Mouse (Mus musculus) CH12.LX (cell line): ENCODE data around the gene Zfp52.

Experiments used
- CTCF ChIP-seq, 2 experiments: IDR thresholded peaks in 1 of 2; conservative IDR thresholded peaks in 1 of 2; 2 replicates each; pipeline ENCODE4 v1.5.1; 2011 to 2012; ENCODE audit warnings: low read depth in 2 of 2, low read length in 2 of 2, improper control_type of control experiment in 1 of 2, inconsistent platforms in 1 of 2, mild to moderate bottlenecking in 1 of 2, moderate library complexity in 1 of 2
- HCFC1 ChIP-seq: IDR thresholded peaks from 2 replicates; pipeline ENCODE4 v1.6.1; 2012; ENCODE audit warnings: low read depth, mild to moderate bottlenecking, inconsistent platforms, low read length, improper control_type of control experiment
- MAFK ChIP-seq: IDR thresholded peaks from 2 replicates; pipeline ENCODE4 v1.6.1; 2011; ENCODE audit warnings: low read length, improper control_type of control experiment; ENCODE audit not compliant: insufficient replicate concordance
- PAX5 ChIP-seq: IDR thresholded peaks from 2 replicates; pipeline ENCODE4 v1.6.1; 2012; ENCODE audit warnings: low read length, inconsistent platforms, mixed read lengths
- POLR2A ChIP-seq: IDR thresholded peaks from 2 replicates; pipeline ENCODE4 v1.6.1; 2011; ENCODE audit warnings: low read depth, mild to moderate bottlenecking, improper control_type of control experiment, low read length

DNA sequence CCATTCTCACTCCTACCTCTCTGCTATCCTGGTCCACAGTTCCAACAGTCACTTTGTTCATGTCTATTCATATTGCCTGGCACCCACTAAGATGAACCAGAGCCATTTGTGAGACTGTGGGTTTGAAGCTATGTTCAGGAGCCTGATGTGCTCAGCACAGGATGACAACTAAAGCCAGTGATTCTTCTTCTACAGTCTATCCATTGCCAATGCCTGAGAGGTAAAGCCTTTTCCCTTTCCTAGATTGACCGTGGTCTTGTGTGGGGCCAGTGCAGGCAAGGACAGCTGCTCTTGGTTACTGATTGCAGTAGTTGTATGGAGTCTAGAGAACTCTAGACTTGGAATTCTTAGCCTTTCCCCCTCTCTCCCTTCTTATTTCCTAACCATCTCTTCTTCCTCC is 1.4 kb upstream of the Zfp52 start:
- no peak for TF ChIP-seq MAFK
- TF ChIP-seq HCFC1 = no peak
- TF ChIP-seq POLR2A = no peak
- no peak for TF ChIP-seq PAX5
- no peak for TF ChIP-seq CTCF (conservative IDR thresholded peaks at IDR 0.05 in 1 of 2, IDR thresholded peaks at IDR 0.05 in 1 of 2; ENCODE audit: low read depth in 2 of 2, low read length in 2 of 2)
